Mouse (Mus musculus) ES-CJ7 (cell line): ENCODE results near the gene Ppp4r4.
A peak's percentile ranks its signal among the peaks of the same experiment; 100 is the strongest.
"Not testable (repeated sequence)": the region's sequence is repeated elsewhere in the genome, so short reads cannot be mapped to it uniquely, and the experiment has no call there.

Experiments used
- DNase-seq: peaks from one replicate; pipeline ENCODE4 v3.0.0; 2011; ENCODE audit warnings: low read depth, low spot score

Ppp4r4 gene

GRCm38 (mm10) chr12:103532649-103533395 is 739 bp downstream of the Ppp4r4 start:
- DNase-seq = peak; percentile 20

DNA sequence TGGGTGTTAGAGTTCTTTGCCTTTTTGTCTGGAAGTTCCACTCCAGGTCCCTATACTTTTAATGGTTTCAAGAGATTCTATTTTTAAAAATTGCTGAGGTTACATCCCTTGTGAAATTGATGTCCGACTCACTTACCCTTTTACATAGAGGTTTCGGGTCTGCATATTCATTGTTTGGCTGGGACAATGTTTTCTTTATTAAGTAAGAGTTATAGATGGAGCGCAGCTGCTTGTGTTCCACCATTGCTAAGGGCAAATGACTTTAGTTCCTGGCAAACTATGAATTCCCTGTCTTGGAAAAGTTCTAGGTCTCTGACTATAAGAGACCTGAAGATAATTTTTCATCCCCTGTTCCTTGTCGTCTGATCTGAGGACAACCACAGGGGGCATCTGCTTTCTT is 8.3 kb downstream of the Ppp4r4 start:
- no peak for DNase-seq

- no peak for DNase-seq
Measured at GRCm38 (mm10) chr12:103543351-103543750, 11.3 kb downstream of the Ppp4r4 start.

DNA sequence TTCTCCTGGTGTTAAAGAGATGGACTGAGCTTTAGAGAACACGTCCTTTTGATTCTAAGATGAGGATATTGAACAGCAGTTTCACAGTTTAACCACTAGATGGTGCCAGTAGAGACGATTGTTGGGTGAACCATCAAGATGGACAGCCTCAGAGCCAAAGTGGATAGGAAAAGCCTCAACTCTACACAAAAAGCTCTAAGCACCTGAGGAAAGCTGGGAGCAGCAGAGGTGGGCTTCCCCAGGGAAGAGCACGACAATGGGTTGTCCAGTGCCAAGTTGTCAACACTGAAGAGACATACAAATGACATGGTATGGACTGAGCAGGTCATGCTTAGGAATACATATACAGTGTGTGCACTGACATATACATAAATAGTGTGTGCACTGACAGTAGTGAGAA is 12.1 kb downstream of the Ppp4r4 start:
- peak; percentile 71 for DNase-seq

- DNase-seq = peak; percentile 50
Measured at GRCm38 (mm10) chr12:103547438-103547837, 15.4 kb downstream of the Ppp4r4 start.

- no peak for DNase-seq
Measured at GRCm38 (mm10) chr12:103548526-103548925, 16.4 kb downstream of the Ppp4r4 start.

GRCm38 (mm10) chr12:103550047-103550446 is 18.0 kb downstream of the Ppp4r4 start:
- DNase-seq = no peak

DNA sequence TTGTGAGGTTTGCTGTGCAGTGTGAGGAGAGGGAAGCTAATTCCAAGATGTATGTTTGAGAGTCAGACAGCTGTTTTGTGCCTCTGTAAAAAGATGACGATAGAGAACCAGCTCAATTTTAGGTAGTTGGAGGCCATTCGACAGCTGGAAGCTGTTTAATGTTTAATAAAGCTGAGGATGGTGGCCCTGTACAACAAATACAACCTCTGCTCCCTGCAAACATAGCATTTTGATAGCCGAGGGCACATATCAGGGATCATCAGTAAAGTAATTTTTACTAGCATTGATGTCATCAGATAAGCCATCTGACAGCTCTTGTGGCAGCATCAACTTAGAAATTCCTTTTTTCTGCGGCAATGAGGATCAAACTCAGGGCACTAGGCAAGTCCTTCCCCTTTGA is 19.3 kb downstream of the Ppp4r4 start:
- DNase-seq = no peak

DNA sequence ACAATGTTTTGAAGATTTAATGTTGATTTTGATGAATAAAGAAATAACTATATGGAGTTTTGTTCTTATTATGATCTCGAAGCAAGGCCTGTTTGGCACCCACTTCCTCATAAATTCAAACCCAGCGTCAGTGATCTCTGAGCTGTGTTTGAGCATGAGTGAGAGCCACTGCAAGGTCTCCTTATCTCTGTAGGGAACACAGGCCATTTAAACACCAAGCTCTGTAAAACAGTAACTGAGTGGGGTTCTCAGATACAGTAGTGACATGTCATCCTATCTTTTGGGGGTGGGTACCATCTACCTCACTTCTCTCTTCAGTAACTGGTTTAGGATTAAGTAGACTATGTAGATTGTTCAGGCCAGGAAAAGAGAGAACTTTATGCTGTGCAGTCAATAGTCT is 20.4 kb downstream of the Ppp4r4 start:
- DNase-seq = no peak

- peak; percentile 34 for DNase-seq
Measured at GRCm38 (mm10) chr12:103553497-103553896, 21.4 kb downstream of the Ppp4r4 start.

DNA sequence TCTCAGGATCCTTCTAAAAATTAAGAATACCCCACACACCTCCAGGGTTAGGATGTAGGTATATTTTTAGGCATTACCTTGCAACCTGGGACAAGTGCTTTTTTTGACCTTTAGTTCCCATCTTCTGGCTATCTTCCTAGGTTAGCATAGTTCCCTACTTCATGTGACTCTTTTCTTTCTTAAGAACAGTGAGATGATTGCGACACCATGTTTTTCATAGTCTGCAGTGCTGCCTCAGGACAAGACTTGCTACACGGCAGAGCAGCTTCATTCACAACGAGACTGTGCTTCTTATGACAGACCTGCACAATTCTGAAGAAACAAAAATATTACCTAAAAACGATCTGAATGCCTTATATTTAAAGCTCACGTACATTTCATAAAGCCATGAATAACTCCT is 24.8 kb downstream of the Ppp4r4 start:
- DNase-seq = no peak

DNA sequence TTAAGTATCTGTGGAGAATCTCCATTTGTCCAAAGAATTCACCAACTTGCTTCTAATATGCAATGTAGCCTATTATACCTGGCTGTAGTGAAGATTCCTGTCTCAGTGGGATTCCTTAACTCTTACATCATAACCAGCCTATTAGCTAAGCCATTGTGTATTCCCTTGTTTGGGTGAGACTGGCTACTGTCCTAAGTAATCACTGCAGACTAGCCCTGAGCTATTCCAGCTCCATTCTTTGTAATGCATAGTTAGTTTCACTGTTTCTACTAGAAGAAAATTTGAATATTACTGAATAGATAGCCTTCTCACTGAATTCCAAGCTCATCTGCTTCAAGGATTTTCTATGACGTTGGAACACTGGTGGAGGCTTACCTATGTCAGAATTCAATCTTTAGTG is 32.6 kb downstream of the Ppp4r4 start:
- peak; percentile 46 for DNase-seq

GRCm38 (mm10) chr12:103565151-103565550 is 33.1 kb downstream of the Ppp4r4 start:
- peak; percentile 6 for DNase-seq

DNA sequence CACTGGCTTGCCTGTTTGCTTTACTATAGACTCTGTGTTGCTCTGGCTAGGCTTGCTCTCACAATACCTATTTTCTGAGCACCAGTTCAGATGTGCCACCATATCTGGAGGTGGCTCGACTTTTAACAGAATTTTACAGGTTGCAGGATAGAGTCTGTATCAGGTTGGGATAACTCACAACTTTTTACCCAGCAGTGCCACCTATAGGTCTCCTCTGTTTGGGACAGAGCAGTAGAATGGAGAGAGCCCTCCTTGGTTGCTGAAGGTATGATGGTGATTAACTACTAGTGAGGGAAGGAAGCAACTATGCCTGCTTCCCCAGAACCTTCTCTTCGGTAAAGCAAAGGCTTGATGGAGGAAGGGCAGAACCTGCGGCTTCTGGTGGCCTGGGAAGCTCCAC is 35.0 kb downstream of the Ppp4r4 start:
- DNase-seq = peak; percentile 23

DNA sequence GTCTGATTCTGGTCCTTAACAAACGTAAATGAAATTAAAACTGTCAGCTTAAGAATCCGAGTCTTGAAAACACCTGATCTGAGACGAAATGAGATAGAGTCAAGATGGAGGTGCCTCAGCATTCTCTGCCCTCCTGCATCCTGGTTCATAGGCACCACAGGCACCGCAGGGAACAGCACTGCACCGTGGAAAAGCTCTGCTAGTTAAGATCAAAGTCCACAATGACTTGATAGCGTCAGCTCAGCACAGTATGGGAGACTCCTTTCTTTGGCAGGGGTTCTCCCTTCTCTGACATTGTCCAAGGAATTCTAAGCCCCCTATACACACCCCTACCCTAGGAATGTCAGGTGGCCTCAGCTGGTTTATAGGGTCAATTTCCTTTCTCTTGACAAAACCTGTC is 37.6 kb downstream of the Ppp4r4 start:
- no peak for DNase-seq

GRCm38 (mm10) chr12:103578148-103578547 is 46.1 kb downstream of the Ppp4r4 start:
- DNase-seq = not testable (repeated sequence)

DNA sequence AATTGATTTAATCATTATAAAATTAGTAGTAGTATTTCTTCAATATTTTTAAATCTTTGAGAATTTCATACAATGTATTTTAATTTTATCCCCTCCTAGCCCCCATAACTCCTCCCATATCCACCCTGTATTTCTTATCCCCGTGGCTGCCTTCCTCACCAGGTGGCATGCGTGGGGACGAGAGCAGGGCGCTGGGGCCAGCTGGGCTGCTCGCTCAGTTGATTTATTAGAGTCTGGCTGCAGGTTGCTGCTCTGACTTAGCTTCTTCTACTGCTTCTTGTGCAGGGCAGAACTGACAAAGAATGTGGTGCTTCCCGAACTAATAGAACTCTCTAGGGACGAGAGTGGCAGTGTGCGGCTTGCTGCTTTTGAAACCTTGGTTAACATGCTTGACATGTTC is 51.7 kb downstream of the Ppp4r4 start:
- DNase-seq = no peak

DNA sequence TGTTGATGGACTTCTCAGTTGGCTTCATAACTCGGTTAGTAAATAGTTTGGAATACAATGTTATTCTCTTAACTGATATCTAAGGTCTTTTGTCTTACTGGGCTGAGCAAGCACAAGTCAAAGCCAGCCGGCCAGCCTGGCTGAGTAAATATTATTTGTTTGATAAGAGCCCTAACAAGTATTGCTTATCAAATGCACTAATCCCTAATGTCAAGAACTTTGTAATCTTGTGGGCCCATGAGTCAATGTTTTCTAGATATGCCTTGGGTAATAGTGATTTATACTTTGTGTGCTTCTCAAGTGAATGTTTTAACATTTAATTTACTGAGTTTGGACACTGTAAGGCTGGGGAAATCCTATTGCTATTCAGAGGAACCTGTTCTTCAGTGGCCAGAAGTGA is 66.3 kb downstream of the Ppp4r4 start:
- DNase-seq = no peak

DNA sequence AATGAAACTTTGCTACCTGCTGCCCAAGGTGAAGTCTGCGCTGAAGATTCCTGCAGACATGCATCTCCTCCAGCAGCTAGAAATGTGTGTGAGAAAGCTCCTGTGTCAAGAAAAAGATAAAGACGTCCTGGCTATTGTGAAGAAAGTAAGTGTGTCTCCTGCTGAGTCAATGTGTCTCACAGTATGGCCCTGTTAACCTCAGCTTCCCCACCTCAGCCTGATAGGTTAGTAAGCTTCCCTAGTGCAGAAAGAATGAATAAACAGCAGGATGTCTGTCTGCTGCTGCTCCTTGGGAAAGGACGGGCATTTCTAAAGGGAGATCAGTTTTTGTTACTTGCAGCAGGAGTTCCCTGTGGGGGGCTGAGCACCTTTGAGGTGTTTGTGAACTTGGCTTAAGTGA is 68.3 kb downstream of the Ppp4r4 start:
- peak; percentile 41 for DNase-seq

GRCm38 (mm10) chr12:103601839-103602238 is 69.8 kb downstream of the Ppp4r4 start:
- no peak for DNase-seq

GRCm38 (mm10) chr12:103615141-103615540 is 83.1 kb downstream of the Ppp4r4 start:
- DNase-seq = no peak

- DNase-seq = no peak
Measured at GRCm38 (mm10) chr12:103615734-103616133, 83.7 kb downstream of the Ppp4r4 start.

- no peak for DNase-seq
Measured at GRCm38 (mm10) chr12:103616860-103617261, 84.8 kb downstream of the Ppp4r4 start.

DNA sequence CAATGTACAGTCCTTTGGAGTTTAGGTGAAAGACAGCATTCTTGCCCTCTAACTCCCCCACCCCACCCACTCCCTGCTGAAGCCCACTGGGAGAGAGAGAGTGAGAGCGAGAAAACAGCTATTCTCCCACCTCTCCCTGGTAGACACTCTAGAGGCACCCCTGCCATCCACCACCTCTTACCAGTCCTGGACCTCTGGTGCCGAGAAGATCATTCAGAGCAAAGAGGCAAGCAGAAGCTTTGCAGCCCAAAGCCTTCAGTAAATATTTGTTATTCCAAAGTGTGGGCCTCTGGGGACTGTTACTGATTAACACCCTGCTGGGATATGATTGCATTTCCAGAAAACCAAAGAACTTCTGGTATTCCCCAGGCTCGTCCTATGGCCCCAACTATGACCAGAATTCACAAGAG is 99.1 kb downstream of the Ppp4r4 start, which contains the start of gene Serpina10:
Serpina10 (minus strand) TSS at position 242 of the 410 bp plus-strand sequence.
- DNase-seq = no peak
